Mouse (Mus musculus): ENCODE data around the gene Id2. TPM values are rescaled to one million over a fixed set of nuclear protein-coding genes. Genes with fewer than 3 reads are reported as not detected.
A peak's percentile ranks its signal among the peaks of the same experiment; 100 is the strongest.

Gene Id2
- polyA plus RNA-seq, 1 experiment from 2014 or later, result 543 TPM

DNA sequence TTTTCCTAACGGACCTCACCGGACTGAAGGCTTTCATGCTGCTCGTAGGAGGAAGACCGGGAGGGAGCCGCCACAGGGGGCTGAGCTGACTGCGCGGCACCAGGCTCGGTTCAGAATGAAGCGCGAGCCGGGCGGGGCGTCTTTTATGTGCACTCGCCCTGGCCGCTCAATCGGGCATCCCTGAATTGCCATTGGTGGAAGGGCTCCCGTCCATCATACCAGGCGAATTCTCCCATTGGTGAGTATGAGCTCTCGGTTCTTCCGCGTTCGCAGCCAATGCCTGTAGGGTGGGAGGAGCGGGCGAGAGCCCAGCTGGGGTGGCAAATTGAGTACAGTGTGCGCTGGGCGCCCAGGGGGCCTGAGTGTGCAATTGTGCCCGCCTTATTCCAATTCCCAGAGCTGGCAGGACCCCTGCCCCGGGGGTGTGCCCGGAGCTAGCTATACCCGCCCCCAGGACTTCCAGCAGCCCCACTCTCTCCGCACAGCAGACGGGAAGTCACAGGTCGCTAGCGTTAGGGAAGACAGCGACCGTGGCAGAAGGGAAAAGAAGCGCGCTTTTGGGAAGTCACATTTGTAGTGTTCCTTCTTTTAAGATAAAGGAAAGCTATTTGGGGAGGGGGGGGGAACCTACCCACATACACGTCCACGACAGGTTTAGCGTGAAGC lies 833 bp downstream of the Id2 start:
- WGBS, result under 1% methylated on average over 41 of the region's 41 CpGs
- Histone ChIP-seq H3K4me3 (peak overlapping the region; percentile 96), H3K27me3 (no peaks in the 10 kb centered on the region), H3K9ac (peak overlapping the region; percentile 96), H3K36me3 (0 out of 2 replicates have a peak, but pooled peaks cover 4% of the 10 kb centered on the region), H3K27ac (peak overlapping the region; percentile 99), H3K9me3 (no peaks in the 10 kb centered on the region), H3K4me1 (peaks cover 35% of the 10 kb centered on the region), H3K4me2 (peak overlapping the region; percentile 84)
- peak; percentile 88 for ATAC-seq (ENCODE audit: insufficient number of reproducible peaks, insufficient read depth, low FRiP score, low TSS enrichment, low read depth)

- Histone ChIP-seq H3K4me1 (peaks cover 33% of the 10 kb centered on the region), H3K27me3 (no peaks in the 10 kb centered on the region)
These were observed 1.4 kb downstream of the Id2 start for GRCm38 (mm10) chr12:25095538-25095937.

GRCm38 (mm10) chr12:25094621-25095521 lies 2.1 kb downstream of the Id2 start:
- Histone ChIP-seq H3K4me2 (peak overlapping the region; percentile 84), H3K4me1 (peaks cover 33% of the 10 kb centered on the region), H3K36me3 (0 out of 2 replicates have a peak, but pooled peaks cover 4% of the 10 kb centered on the region), H3K9me3 (no peaks in the 10 kb centered on the region), H3K9ac (peak overlapping the region; percentile 96), H3K27ac (peak overlapping the region; percentile 95), H3K4me3 (peak overlapping the region; percentile 96), H3K27me3 (no peaks in the 10 kb centered on the region)
- WGBS, result under 1% methylated on average over 22 of the region's 22 CpGs
- no peak for ATAC-seq (ENCODE audit: insufficient number of reproducible peaks, insufficient read depth, low FRiP score, low TSS enrichment, low read depth)

More at GRCm38 (mm10) chr12:25095538-25095937, 1.4 kb downstream of the Id2 start:
- Histone ChIP-seq H3K4me3 (peak overlapping the region; percentile 96), H3K27ac (peak overlapping the region; percentile 95), H3K9me3 (no peaks in the 10 kb centered on the region), H3K4me2 (peak overlapping the region; percentile 84), H3K36me3 (0 out of 2 replicates have a peak, but pooled peaks cover 4% of the 10 kb centered on the region), H3K9ac (peak overlapping the region; percentile 96)
- no peak for ATAC-seq (ENCODE audit: insufficient number of reproducible peaks, insufficient read depth, low FRiP score, low TSS enrichment, low read depth)
- under 1% methylated on average over 19 of the region's 19 CpGs for WGBS

DNA sequence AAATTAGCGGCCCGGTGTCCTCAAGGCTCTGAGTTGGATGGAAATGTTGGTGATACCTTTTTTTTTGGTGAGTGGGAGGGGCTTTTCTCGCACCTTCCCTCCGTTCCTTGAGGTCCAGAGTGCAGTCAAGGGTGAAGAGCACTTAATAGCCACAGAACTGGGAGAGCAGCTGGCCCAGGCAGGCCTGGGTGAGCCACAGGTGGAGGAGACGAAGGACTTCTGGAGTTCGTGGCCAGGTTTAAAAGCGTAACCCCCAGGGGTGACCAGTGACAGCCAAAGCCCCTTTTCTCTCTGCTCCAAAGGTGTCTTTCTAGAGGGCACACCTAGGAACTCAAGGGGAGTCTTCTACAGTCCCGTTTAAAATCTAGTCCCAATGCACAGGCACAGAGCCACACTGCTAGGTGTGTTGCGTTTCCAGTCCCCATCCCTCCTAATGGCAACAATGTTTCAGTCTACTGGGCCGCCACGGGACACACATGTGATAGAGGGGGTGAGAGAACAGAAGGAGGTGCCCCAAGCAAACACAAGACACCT lies 3.6 kb downstream of the Id2 start:
- 11% methylated on average over 11 of the region's 11 CpGs for WGBS
- Histone ChIP-seq H3K27me3 (no peaks in the 10 kb centered on the region), H3K4me1 (peaks cover 33% of the 10 kb centered on the region), H3K9me3 (no peaks in the 10 kb centered on the region), H3K4me3 (peak overlapping the region; percentile 96), H3K27ac (peak overlapping the region; percentile 80), H3K4me2 (peak overlapping the region; percentile 72), H3K9ac (peak overlapping the region; percentile 67), H3K36me3 (0 out of 2 replicates have a peak, but pooled peaks cover 4% of the 10 kb centered on the region)
- no peak for ATAC-seq (ENCODE audit: insufficient number of reproducible peaks, insufficient read depth, low FRiP score, low TSS enrichment, low read depth)

DNA sequence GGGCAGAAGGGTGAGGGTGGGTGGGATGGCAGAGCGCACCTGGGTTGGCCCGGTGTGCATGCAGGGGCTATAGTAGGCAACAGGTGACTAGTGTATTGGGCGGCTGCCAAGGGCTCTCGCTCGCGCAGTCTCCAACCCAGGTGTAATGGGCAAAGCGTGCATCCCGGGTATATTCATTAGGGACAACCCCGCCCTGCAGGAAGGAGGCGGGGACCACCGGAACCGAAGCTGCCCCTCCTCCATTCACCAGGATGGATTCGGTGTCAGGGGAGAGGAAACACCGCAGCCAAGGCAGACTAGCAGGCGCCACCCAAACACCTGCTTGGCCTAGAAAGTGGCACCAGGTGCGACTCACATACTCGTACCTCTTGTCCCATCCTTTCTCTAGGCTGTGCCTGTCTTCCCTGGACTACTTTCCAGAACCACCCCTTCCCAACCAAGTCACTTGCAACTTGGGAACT lies 4.2 kb downstream of the Id2 start:
- H3K36me3 ChIP-seq, result 0 out of 2 replicates have a peak, but pooled peaks cover 4% of the 10 kb centered on the region
- H3K27ac ChIP-seq, result peak overlapping the region; percentile 80
- H3K27me3 ChIP-seq, result no peaks in the 10 kb centered on the region
- no peaks in the 10 kb centered on the region for H3K9me3 ChIP-seq
- peaks cover 28% of the 10 kb centered on the region for H3K4me1 ChIP-seq
- peak; percentile 23; the same call in 1 of the 2 replicates for ATAC-seq (ENCODE audit: insufficient number of reproducible peaks, insufficient read depth, low FRiP score, low TSS enrichment, low read depth)
- H3K4me2 ChIP-seq, result peak overlapping the region; percentile 72
- H3K4me3 ChIP-seq, result peak overlapping the region; percentile 96
- WGBS, result 2% methylated on average over 17 of the region's 17 CpGs
- peak overlapping the region; percentile 67 for H3K9ac ChIP-seq

DNA sequence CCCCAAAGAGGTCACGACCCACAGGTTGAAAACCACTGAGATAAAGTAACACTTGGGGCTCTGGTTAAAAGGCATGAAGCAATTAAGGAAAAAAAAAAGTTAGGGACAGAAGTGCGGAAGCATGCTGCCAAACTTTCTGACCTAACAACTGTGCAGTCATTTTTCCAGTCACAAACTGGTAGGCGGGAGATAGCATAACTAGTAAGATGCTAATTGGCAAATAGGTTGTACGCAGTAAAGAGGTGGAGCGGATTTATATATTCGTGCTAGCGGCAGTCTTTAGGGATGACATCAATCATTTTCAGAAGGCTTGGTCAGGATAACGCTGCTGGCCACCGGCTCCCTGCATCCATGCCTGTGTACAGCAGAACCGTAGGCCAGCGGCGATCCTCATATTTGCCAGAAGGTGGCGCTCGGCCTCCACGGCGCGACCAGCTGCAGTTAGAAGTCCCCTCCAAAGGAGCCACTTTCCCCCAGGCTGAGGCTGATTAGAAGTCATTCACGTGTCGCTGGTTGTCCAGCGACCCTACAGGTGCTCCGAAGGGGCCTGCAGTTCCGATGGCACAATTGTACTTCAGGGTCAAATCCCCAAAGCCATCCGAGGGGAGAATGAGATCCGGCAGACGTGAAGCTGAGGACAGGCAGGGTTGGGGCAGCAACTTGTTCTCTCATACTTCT lies 4.8 kb downstream of the Id2 start:
- peak overlapping the region; percentile 67 for H3K9ac ChIP-seq

DNA sequence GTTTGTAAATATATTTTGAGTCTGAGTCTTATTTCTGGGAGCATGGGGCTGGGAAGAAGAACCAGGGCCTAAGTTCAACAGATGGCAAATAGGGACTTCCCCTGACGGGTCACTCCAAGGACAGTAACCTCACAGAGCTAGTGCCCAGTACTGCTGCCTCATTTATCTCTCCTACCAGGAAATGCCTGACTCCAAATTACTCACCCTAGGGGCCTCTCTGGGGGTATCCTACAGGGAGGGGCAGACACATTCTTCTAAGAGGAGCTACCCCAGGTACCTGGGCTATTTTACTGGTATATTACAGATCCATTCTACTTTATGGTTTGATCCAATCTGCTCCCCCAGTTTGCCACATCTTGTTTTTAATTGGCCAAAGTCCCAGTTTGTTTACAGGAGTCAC lies 7.5 kb downstream of the Id2 start:
- no peak overlapping the region for H3K4me3 ChIP-seq
- WGBS, result 69% methylated on average over 1 of the region's 1 CpGs
- no peak for ATAC-seq (ENCODE audit: insufficient number of reproducible peaks, insufficient read depth, low FRiP score, low TSS enrichment, low read depth)

More for the DNA sequence above, 4.8 kb downstream of the Id2 start:
- 6% methylated on average over 25 of the region's 25 CpGs for WGBS
- H3K4me3 ChIP-seq, result peak overlapping the region; percentile 96
- H3K36me3 ChIP-seq, result 0 out of 2 replicates have a peak, but pooled peaks cover 4% of the 10 kb centered on the region
- H3K27me3 ChIP-seq, result no peaks in the 10 kb centered on the region
- peak overlapping the region; percentile 80 for H3K27ac ChIP-seq
- peak overlapping the region; percentile 72 for H3K4me2 ChIP-seq
- H3K4me1 ChIP-seq, result peaks cover 24% of the 10 kb centered on the region
- H3K9me3 ChIP-seq, result no peaks in the 10 kb centered on the region
- ATAC-seq (ENCODE audit: insufficient number of reproducible peaks, insufficient read depth, low FRiP score, low TSS enrichment, low read depth), result peak; percentile 32; the same call in 1 of the 2 replicates

DNA sequence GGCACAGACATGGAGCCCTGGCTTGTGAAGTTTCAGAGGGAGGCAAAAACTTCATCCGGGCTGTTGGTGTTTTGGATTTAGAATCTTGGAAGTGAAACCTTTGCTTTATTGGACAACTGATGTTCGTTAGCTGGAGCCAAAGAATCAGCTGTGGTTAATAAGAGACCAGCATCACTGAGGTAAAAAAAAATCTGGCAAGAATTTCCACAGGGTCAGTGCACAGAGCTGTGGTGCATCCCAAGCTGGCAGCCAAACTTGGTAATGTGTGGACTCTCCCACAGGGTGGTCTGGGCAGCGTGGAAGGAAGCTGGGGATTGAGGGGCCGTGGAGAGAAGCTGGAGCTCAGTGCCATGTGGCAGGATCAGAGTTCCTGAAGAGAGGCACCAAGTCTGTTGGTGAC lies 10.0 kb downstream of the Id2 start:
- no peak for ATAC-seq (ENCODE audit: insufficient number of reproducible peaks, insufficient read depth, low FRiP score, low TSS enrichment, low read depth)
- Histone ChIP-seq H3K27me3 (no peaks in the 10 kb centered on the region), H3K9ac (no peak overlapping the region), H3K4me1 (peaks cover 10% of the 10 kb centered on the region; the same call in 1 of the 2 replicates), H3K4me2 (no peak overlapping the region), H3K27ac (no peak overlapping the region), H3K9me3 (no peaks in the 10 kb centered on the region; the same call in 1 of the 2 replicates), H3K4me3 (no peak overlapping the region), H3K36me3 (no peaks in the 10 kb centered on the region)
- 42% methylated on average over 4 of the region's 4 CpGs for WGBS

More for the DNA sequence above, 7.5 kb downstream of the Id2 start:
- Histone ChIP-seq H3K4me2 (no peak overlapping the region), H3K9ac (no peak overlapping the region), H3K27ac (no peak overlapping the region), H3K36me3 (0 out of 2 replicates have a peak, but pooled peaks cover 4% of the 10 kb centered on the region), H3K9me3 (no peaks in the 10 kb centered on the region; the same call in 1 of the 2 replicates), H3K27me3 (no peaks in the 10 kb centered on the region), H3K4me1 (peaks cover 20% of the 10 kb centered on the region)

- H3K4me3 ChIP-seq, result peak overlapping the region; percentile 16; the same call in 1 of the 2 replicates
- no peak for ATAC-seq (ENCODE audit: insufficient number of reproducible peaks, insufficient read depth, low FRiP score, low TSS enrichment, low read depth)
- peak overlapping the region; percentile 45 for H3K4me2 ChIP-seq
- WGBS, result 34% methylated on average over 26 of the region's 26 CpGs
- H3K4me1 ChIP-seq, result peaks cover 8% of the 10 kb centered on the region; the same call in 1 of the 2 replicates
- H3K36me3 ChIP-seq, result no peaks in the 10 kb centered on the region
- no peak overlapping the region for H3K27ac ChIP-seq
- H3K9ac ChIP-seq, result no peak overlapping the region
- no peaks in the 10 kb centered on the region; the same call in 1 of the 2 replicates for H3K9me3 ChIP-seq
- H3K27me3 ChIP-seq, result no peaks in the 10 kb centered on the region
These were observed 13.4 kb downstream of the Id2 start for GRCm38 (mm10) chr12:25083260-25084178.

DNA sequence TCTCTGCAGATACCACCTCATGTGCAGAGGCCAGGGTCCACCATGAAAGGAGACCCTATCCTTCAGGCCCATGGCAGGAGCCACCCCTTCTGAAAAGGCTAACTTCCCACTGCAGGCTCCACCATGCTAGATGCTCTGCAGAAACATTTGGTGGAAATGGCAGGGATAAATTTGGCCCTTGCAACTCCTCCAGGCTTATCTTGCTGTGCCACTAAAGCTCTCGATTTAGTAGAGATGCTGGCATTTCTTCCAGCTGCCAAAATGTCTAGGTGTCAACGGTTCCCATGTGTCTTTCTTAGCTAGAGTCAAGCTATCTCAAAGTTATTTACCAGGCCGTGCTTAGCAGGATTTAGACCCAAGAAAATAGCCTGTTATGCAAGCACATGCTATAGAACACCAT lies 22.6 kb downstream of the Id2 start:
- Histone ChIP-seq H3K9me3 (no peaks in the 10 kb centered on the region), H3K4me3 (no peak overlapping the region), H3K9ac (no peak overlapping the region), H3K27me3 (no peaks in the 10 kb centered on the region), H3K4me1 (no peaks in the 10 kb centered on the region), H3K36me3 (no peaks in the 10 kb centered on the region), H3K27ac (no peak overlapping the region), H3K4me2 (no peak overlapping the region)
- ATAC-seq (ENCODE audit: insufficient number of reproducible peaks, insufficient read depth, low FRiP score, low TSS enrichment, low read depth), result no peak
- 81% methylated on average over 3 of the region's 3 CpGs for WGBS

Measured in embryonic facial prominence, embryonic 13.5 days (tissue).